Mouse (Mus musculus) midbrain, embryonic 13.5 days (tissue): ENCODE data around the gene Cep131. TPM values are rescaled to one million over a fixed set of nuclear protein-coding genes. Genes with fewer than 3 reads are reported as not detected.

Experiments
- ATAC-seq: fragments of 200-750 bp; cut with Nextera tagmentation; 2 replicates; pipeline ENCODE4 v1.8.0; 2017; ENCODE audit warnings: mild to moderate bottlenecking, moderate TSS enrichment, moderate library complexity
- H3K27ac ChIP-seq: fragments of 300-500 bp; sonication (generic); 2 replicates; pipeline ENCODE4 v1.5.1; 2015; ENCODE audit warnings: inconsistent platforms, mild to moderate bottlenecking, moderate library complexity
- H3K27me3 ChIP-seq: fragments of 300-500 bp; sonication (generic); 2 replicates; pipeline ENCODE4 v1.6.1; 2015; ENCODE audit warnings: mild to moderate bottlenecking, inconsistent platforms
- H3K36me3 ChIP-seq: fragments of 300-500 bp; sonication (generic); 2 replicates; pipeline ENCODE4 v1.6.1; 2015; ENCODE audit warnings: mild to moderate bottlenecking, inconsistent platforms
- H3K4me1 ChIP-seq: fragments of 300-500 bp; sonication (generic); replicated peaks from 2 replicates; pipeline ENCODE4 v1.6.1; 2015; ENCODE audit warnings: inconsistent platforms
- H3K4me2 ChIP-seq: fragments of 300-500 bp; sonication (generic); replicated peaks from 2 replicates; pipeline ENCODE4 v1.6.1; 2015; ENCODE audit warnings: moderate library complexity, mild to moderate bottlenecking, inconsistent platforms
- H3K4me3 ChIP-seq: fragments of 300-500 bp; sonication (generic); replicated peaks from 2 replicates; pipeline ENCODE4 v1.5.1; 2015; ENCODE audit warnings: mild to moderate bottlenecking, inconsistent platforms
- H3K9ac ChIP-seq: fragments of 300-500 bp; sonication (generic); replicated peaks from 2 replicates; pipeline ENCODE4 v1.6.1; 2015; ENCODE audit warnings: mild to moderate bottlenecking, inconsistent platforms
- H3K9me3 ChIP-seq: fragments of 300-500 bp; sonication (generic); 2 replicates; pipeline ENCODE4 v1.6.1; 2016; ENCODE audit warnings: mild to moderate bottlenecking, inconsistent platforms
- WGBS: fragments of 180-500 bp; shearing (Covaris S2); methylation state at CpG from one replicate; pipeline ENCODE4 v1.1.7; 2015; 5-methylcytosine and 5-hydroxymethylcytosine counted together
- polyA plus RNA-seq: library from polyadenylated mRNA; unstranded; fragments of >200 nt; fragmentation: Nextera tagmentation; extraction: Ambion mirVana; gene quantifications from 2 replicates; pipeline ENCODE4 v1.2.1, GENCODE M21; 2015

Gene Cep131
- 29.3 and 37.9 TPM in 2 replicates for polyA plus RNA-seq

- H3K27me3 ChIP-seq, result no peaks in the 10 kb centered on the region
- peak within 1 kb of the TSS; percentile 90 for H3K27ac ChIP-seq
- WGBS, result under 1% methylated on average over 42 of the region's 42 CpGs
- H3K9ac ChIP-seq, result peak within 1 kb of the TSS; percentile 98
- ATAC-seq, result peak; percentile 100
- H3K36me3 ChIP-seq, result peaks cover 40% of the 10 kb centered on the region
- H3K9me3 ChIP-seq, result no peaks in the 10 kb centered on the region
- peak within 1 kb of the TSS; percentile 96 for H3K4me2 ChIP-seq
- H3K4me1 ChIP-seq, result peaks cover 18% of the 10 kb centered on the region
- peak within 1 kb of the TSS; percentile 72 for H3K4me3 ChIP-seq
Observed at GRCm38 (mm10) chr11:120086702-120087152, at the start of gene Cep131. TSS of gene Cep131 (minus strand) at chr11:120086827.

GRCm38 (mm10) chr11:120136195-120136594, 49.6 kb upstream of the Cep131 start:
- no peaks in the 10 kb centered on the region for H3K27me3 ChIP-seq
- H3K4me2 ChIP-seq, result no peak overlapping the region
- H3K36me3 ChIP-seq, result peaks cover 48% of the 10 kb centered on the region
- H3K27ac ChIP-seq, result no peak overlapping the region
- 95% methylated on average over 8 of the region's 8 CpGs for WGBS
- no peak overlapping the region for H3K4me3 ChIP-seq
- peaks cover 8% of the 10 kb centered on the region for H3K4me1 ChIP-seq
- no peak for ATAC-seq
- H3K9ac ChIP-seq, result no peak overlapping the region
- H3K9me3 ChIP-seq, result no peaks in the 10 kb centered on the region

- Histone ChIP-seq H3K9ac (no peak overlapping the region), H3K27ac (no peak overlapping the region), H3K4me2 (no peak overlapping the region), H3K27me3 (no peaks in the 10 kb centered on the region), H3K36me3 (peaks cover 55% of the 10 kb centered on the region), H3K4me1 (peaks cover 8% of the 10 kb centered on the region), H3K9me3 (no peaks in the 10 kb centered on the region), H3K4me3 (no peak overlapping the region)
- no peak for ATAC-seq
- 95% methylated on average over 9 of the region's 9 CpGs for WGBS
Observed at GRCm38 (mm10) chr11:120134847-120135530, 48.4 kb upstream of the Cep131 start.

GRCm38 (mm10) chr11:120134148-120134547, 47.5 kb upstream of the Cep131 start:
- Histone ChIP-seq H3K9ac (no peak overlapping the region), H3K9me3 (no peaks in the 10 kb centered on the region), H3K4me2 (no peak overlapping the region), H3K27me3 (no peaks in the 10 kb centered on the region), H3K36me3 (peaks cover 59% of the 10 kb centered on the region), H3K27ac (no peak overlapping the region), H3K4me3 (no peak overlapping the region), H3K4me1 (peaks cover 8% of the 10 kb centered on the region)
- 98% methylated on average over 5 of the region's 5 CpGs for WGBS
- no peak for ATAC-seq

GRCm38 (mm10) chr11:120129281-120129680, 42.7 kb upstream of the Cep131 start:
- ATAC-seq, result no peak
- Histone ChIP-seq H3K4me1 (no peaks in the 10 kb centered on the region), H3K9me3 (no peaks in the 10 kb centered on the region), H3K4me3 (no peak overlapping the region), H3K4me2 (no peak overlapping the region), H3K27me3 (no peaks in the 10 kb centered on the region), H3K9ac (no peak overlapping the region), H3K27ac (no peak overlapping the region), H3K36me3 (peaks cover 71% of the 10 kb centered on the region)
- WGBS, result 60% methylated on average over 7 of the region's 7 CpGs

GRCm38 (mm10) chr11:120126845-120127244, 40.2 kb upstream of the Cep131 start:
- WGBS, result 95% methylated on average over 2 of the region's 2 CpGs
- ATAC-seq, result no peak
- no peaks in the 10 kb centered on the region for H3K9me3 ChIP-seq
- no peak overlapping the region for H3K4me2 ChIP-seq
- H3K36me3 ChIP-seq, result peaks cover 72% of the 10 kb centered on the region
- no peaks in the 10 kb centered on the region for H3K27me3 ChIP-seq
- no peak overlapping the region for H3K4me3 ChIP-seq
- H3K27ac ChIP-seq, result no peak overlapping the region
- H3K9ac ChIP-seq, result no peak overlapping the region
- H3K4me1 ChIP-seq, result no peaks in the 10 kb centered on the region

- H3K27ac ChIP-seq, result no peak overlapping the region
Observed at GRCm38 (mm10) chr11:120122126-120122525, 35.5 kb upstream of the Cep131 start.

GRCm38 (mm10) chr11:120120642-120121420, 34.2 kb upstream of the Cep131 start:
- Histone ChIP-seq H3K4me1 (peaks cover 4% of the 10 kb centered on the region; the same call in 1 of the 2 replicates), H3K9me3 (no peaks in the 10 kb centered on the region), H3K27me3 (no peaks in the 10 kb centered on the region), H3K36me3 (peaks cover 60% of the 10 kb centered on the region), H3K9ac (no peak overlapping the region), H3K4me3 (no peak overlapping the region), H3K27ac (peak overlapping the region; percentile 15; the same call in 1 of the 2 replicates), H3K4me2 (no peak overlapping the region)
- 80% methylated on average over 17 of the region's 17 CpGs for WGBS
- no peak for ATAC-seq

More at GRCm38 (mm10) chr11:120122126-120122525, 35.5 kb upstream of the Cep131 start:
- H3K9me3 ChIP-seq, result no peaks in the 10 kb centered on the region
- no peak overlapping the region for H3K9ac ChIP-seq
- H3K36me3 ChIP-seq, result peaks cover 51% of the 10 kb centered on the region
- WGBS, result 91% methylated on average over 12 of the region's 12 CpGs
- no peak overlapping the region for H3K4me3 ChIP-seq
- H3K4me2 ChIP-seq, result no peak overlapping the region
- no peak for ATAC-seq
- no peaks in the 10 kb centered on the region for H3K27me3 ChIP-seq
- H3K4me1 ChIP-seq, result peaks cover 4% of the 10 kb centered on the region; the same call in 1 of the 2 replicates

- H3K36me3 ChIP-seq, result peaks cover 64% of the 10 kb centered on the region
- H3K4me3 ChIP-seq, result no peak overlapping the region
- 0 out of 2 replicates have a peak overlapping the region, but pooled peaks have one; percentile 1 for H3K9ac ChIP-seq
- WGBS, result 79% methylated on average over 10 of the region's 10 CpGs
- no peaks in the 10 kb centered on the region for H3K9me3 ChIP-seq
- no peak overlapping the region for H3K4me2 ChIP-seq
- H3K27ac ChIP-seq, result no peak overlapping the region
- H3K27me3 ChIP-seq, result no peaks in the 10 kb centered on the region
- ATAC-seq, result peak; percentile 43; the same call in 1 of the 2 replicates
- peaks cover 4% of the 10 kb centered on the region; the same call in 1 of the 2 replicates for H3K4me1 ChIP-seq
Observed at GRCm38 (mm10) chr11:120119936-120120541, 33.4 kb upstream of the Cep131 start.

- ATAC-seq, result no peak
- 92% methylated on average over 7 of the region's 7 CpGs for WGBS
- Histone ChIP-seq H3K4me1 (peaks cover 4% of the 10 kb centered on the region; the same call in 1 of the 2 replicates), H3K9me3 (no peaks in the 10 kb centered on the region), H3K27me3 (no peaks in the 10 kb centered on the region), H3K4me3 (no peak overlapping the region), H3K9ac (no peak overlapping the region), H3K36me3 (peaks cover 68% of the 10 kb centered on the region), H3K27ac (no peak overlapping the region), H3K4me2 (no peak overlapping the region)
Observed at GRCm38 (mm10) chr11:120119108-120119507, 32.5 kb upstream of the Cep131 start.

GRCm38 (mm10) chr11:120117626-120118025, 31.0 kb upstream of the Cep131 start:
- Histone ChIP-seq H3K27ac (no peak overlapping the region), H3K4me2 (no peak overlapping the region), H3K27me3 (no peaks in the 10 kb centered on the region), H3K36me3 (peaks cover 59% of the 10 kb centered on the region), H3K4me1 (peaks cover 4% of the 10 kb centered on the region; the same call in 1 of the 2 replicates), H3K9me3 (no peaks in the 10 kb centered on the region), H3K9ac (no peak overlapping the region), H3K4me3 (no peak overlapping the region)
- WGBS, result 79% methylated on average over 2 of the region's 2 CpGs
- ATAC-seq, result no peak
